ENCODE assay signal across 16 mouse cellular contexts in the genomic region with DNA sequence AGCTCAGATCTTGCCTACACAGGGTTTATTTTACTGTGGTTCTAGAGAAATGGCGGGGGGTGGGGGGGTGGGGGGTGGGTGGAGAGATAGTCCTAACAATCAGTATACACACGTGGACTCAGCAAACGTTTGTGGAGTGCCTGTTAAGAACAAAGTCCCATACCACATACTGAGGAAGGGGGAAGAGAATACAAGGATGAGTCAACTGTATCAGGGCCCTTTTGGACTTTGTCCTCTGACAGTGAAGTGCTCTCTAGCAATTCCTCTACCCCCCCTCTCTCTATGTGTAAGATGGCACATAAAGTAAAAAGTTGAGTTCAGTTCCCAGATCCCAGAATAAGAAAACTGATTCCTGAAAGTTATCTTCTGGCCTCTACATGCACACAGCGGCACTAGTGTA. TPM values are rescaled to one million over a fixed set of nuclear protein-coding genes. Genes with fewer than 3 reads are reported as not detected.
A peak's percentile ranks its signal among the peaks of the same experiment; 100 is the strongest.
DNase-seq lines count a peak whose midpoint lies in the region; ATAC-seq and TF ChIP-seq lines count a peak whose summit lies in the region.
"Had no signal": no experiment of that assay in that cellular context is flagged by ENCODE, and none has a peak within 500 bp of the region (broad histone marks: within the 10 kb centered on the region; RNA-seq: fewer than 3 reads in every experiment).

No protein-coding gene starts in this region.

- no peak overlapping the region for H3K27ac ChIP-seq in kidney, adult 2 months (ENCODE audit: insufficient read depth, low read depth, low read length)
- H3K27ac ChIP-seq in kidney, embryonic 14.5 days (ENCODE audit: low read depth, low read length): no peak overlapping the region
- H3K27ac ChIP-seq in liver, postnatal 0 days (ENCODE audit: low read depth): no peak overlapping the region
- H3K27ac ChIP-seq in intestine, embryonic 16.5 days (ENCODE audit: low read length): peak overlapping the region; percentile 54
- H3K27ac ChIP-seq: forebrain, embryonic 10.5 days; forebrain, embryonic 13.5 days; heart, adult 2 months; heart, embryonic 10.5 days; heart, embryonic 13.5 days; hindbrain, embryonic 12.5 days had no signal

- H3K9me3 ChIP-seq in kidney, embryonic 14.5 days (ENCODE audit: control insufficient read depth, low read length): no peaks in the 10 kb centered on the region
- H3K9me3 ChIP-seq in liver, postnatal 0 days (ENCODE audit: low read length): no peaks in the 10 kb centered on the region
- H3K9me3 ChIP-seq in intestine, embryonic 16.5 days (ENCODE audit: control insufficient read depth, low read length): no peaks in the 10 kb centered on the region
- H3K9me3 ChIP-seq: forebrain, embryonic 10.5 days; forebrain, embryonic 13.5 days; G1E; heart, embryonic 10.5 days; heart, embryonic 13.5 days; hindbrain, embryonic 12.5 days had no signal

- H3K36me3 ChIP-seq in kidney, adult 2 months (ENCODE audit: control insufficient read depth, insufficient read depth, low read length): no peaks in the 10 kb centered on the region
- H3K36me3 ChIP-seq in kidney, embryonic 14.5 days (ENCODE audit: control insufficient read depth, insufficient read depth, low read length): no peaks in the 10 kb centered on the region
- no peaks in the 10 kb centered on the region for H3K36me3 ChIP-seq in liver, postnatal 0 days (replicated peaks; ENCODE audit: insufficient read depth, low read length)
- no peaks in the 10 kb centered on the region for H3K36me3 ChIP-seq in intestine, embryonic 16.5 days (ENCODE audit: control insufficient read depth, insufficient read depth, low read length)
- H3K36me3 ChIP-seq: forebrain, embryonic 10.5 days; heart, embryonic 10.5 days; heart, embryonic 13.5 days; hindbrain, embryonic 12.5 days had no signal

- H3K27me3 ChIP-seq in kidney, adult 2 months (replicated peaks; ENCODE audit: control insufficient read depth, insufficient read depth, low read length): no peaks in the 10 kb centered on the region
- H3K27me3 ChIP-seq in kidney, embryonic 14.5 days (ENCODE audit: control insufficient read depth, insufficient read depth, low read length): no peaks in the 10 kb centered on the region
- no peaks in the 10 kb centered on the region for H3K27me3 ChIP-seq in liver, postnatal 0 days (ENCODE audit: insufficient read depth, low read length)
- no peaks in the 10 kb centered on the region for H3K27me3 ChIP-seq in intestine, embryonic 16.5 days (replicated peaks; ENCODE audit: control insufficient read depth, insufficient read depth, low read length)
- H3K27me3 ChIP-seq: CH12.LX; forebrain, embryonic 13.5 days; heart, embryonic 13.5 days; hindbrain, embryonic 12.5 days had no signal

- peak; percentile 54 for DNase-seq in kidney, adult 2 months
- no peak for DNase-seq in liver, postnatal 0 days
- no peak for DNase-seq in liver
- DNase-seq in urinary bladder, postnatal 36 days (ENCODE audit: low spot score in 2 of 2): no peak
- no peak for DNase-seq in left cerebral cortex, postnatal 36 days (ENCODE audit: low spot score in 2 of 2)
- DNase-seq: gastrocnemius, postnatal 36 days had no signal

- no peak for ATAC-seq in kidney, embryonic 14.5 days (ENCODE audit: low FRiP score, low TSS enrichment)
- ATAC-seq in liver, postnatal 0 days: peak; percentile 43; the same call in 1 of the 2 replicates
- ATAC-seq in intestine, embryonic 16.5 days: peak; percentile 19; the same call in 1 of the 2 replicates

- peaks cover 18% of the 10 kb centered on the region for H3K4me1 ChIP-seq in kidney, adult 2 months (ENCODE audit: control insufficient read depth, insufficient read depth, low read length)
- no peaks in the 10 kb centered on the region for H3K4me1 ChIP-seq in kidney, embryonic 14.5 days (ENCODE audit: control insufficient read depth, insufficient read depth, low read length)
- peaks cover 6% of the 10 kb centered on the region; the same call in 1 of the 2 replicates for H3K4me1 ChIP-seq in liver, postnatal 0 days (ENCODE audit: insufficient read depth)
- 0 out of 2 replicates have a peak, but pooled peaks cover 4% of the 10 kb centered on the region for H3K4me1 ChIP-seq in intestine, embryonic 16.5 days (ENCODE audit: control insufficient read depth, insufficient read depth, low read length)
- H3K4me1 ChIP-seq: heart, embryonic 10.5 days had no signal

- H3K4me2 ChIP-seq in kidney, embryonic 14.5 days (replicated peaks; ENCODE audit: low read depth, low read length): no peak overlapping the region
- H3K4me2 ChIP-seq in liver, postnatal 0 days (ENCODE audit: low read depth, low read length): no peak overlapping the region
- H3K4me2 ChIP-seq in intestine, embryonic 16.5 days (ENCODE audit: low read depth, low read length): no peak overlapping the region
- H3K4me2 ChIP-seq: forebrain, embryonic 13.5 days; heart, embryonic 13.5 days; hindbrain, embryonic 12.5 days had no signal

- intact Hi-C loops in left cerebral cortex, postnatal 36 days (cut with DNase I): no loop called here

- no peak overlapping the region for H3K4me3 ChIP-seq in kidney, adult 2 months (ENCODE audit: insufficient read depth, low read depth, low read length)
- no peak overlapping the region for H3K4me3 ChIP-seq in kidney, embryonic 14.5 days (ENCODE audit: low read length)
- no peak overlapping the region for H3K4me3 ChIP-seq in liver, postnatal 0 days (ENCODE audit: low read depth, low read length)
- H3K4me3 ChIP-seq in intestine, embryonic 16.5 days (ENCODE audit: low read length): no peak overlapping the region
- H3K4me3 ChIP-seq: forebrain, embryonic 10.5 days; forebrain, embryonic 13.5 days; heart, adult 2 months; heart, embryonic 10.5 days; heart, embryonic 13.5 days; hindbrain, embryonic 12.5 days had no signal

- TF ChIP-seq POLR2A in kidney, adult 2 months (IDR thresholded peaks at IDR 0.05; ENCODE audit: low read depth, low read length): no peak

- no peak for TF ChIP-seq CTCF in kidney, adult 2 months (conservative IDR thresholded peaks at IDR 0.05; ENCODE audit: insufficient read depth, insufficient read length, low read depth, low read length)
- no peak for TF ChIP-seq CTCF in liver, postnatal 0 days (IDR thresholded peaks at IDR 0.05; ENCODE audit: low read depth)

- no peak for TF ChIP-seq EP300 in liver, postnatal 0 days (IDR thresholded peaks at IDR 0.05; ENCODE audit: low read depth)

- 73% methylated on average over 4 of the region's 4 CpGs for WGBS in kidney, adult 2 months
- 69% methylated on average over 4 of the region's 4 CpGs for WGBS in kidney, embryonic 14.5 days
- 50% methylated on average over 4 of the region's 4 CpGs for whole genome bisulfite sequencing in liver, postnatal 0 days (ENCODE audit: insufficient replicate concordance)
- WGBS in intestine, embryonic 16.5 days: 52% methylated on average over 4 of the region's 4 CpGs

- H3K9ac ChIP-seq in kidney, embryonic 14.5 days (ENCODE audit: low read depth, low read length): no peak overlapping the region
- no peak overlapping the region for H3K9ac ChIP-seq in liver, postnatal 0 days (replicated peaks)
- no peak overlapping the region for H3K9ac ChIP-seq in intestine, embryonic 16.5 days (ENCODE audit: low read depth, low read length)
- H3K9ac ChIP-seq: forebrain, embryonic 13.5 days; heart, embryonic 13.5 days; hindbrain, embryonic 12.5 days had no signal

RNA-seq across cellular contexts. Expression of a gene that starts 24.1 kb away (rescaled TPM):
- 1,901 and 2,104 TPM in 2 replicates for polyA plus RNA-seq in kidney, adult 2 months (2012; rRNA removed)
- 838 and 851 TPM in 2 replicates for polyA plus RNA-seq in kidney, embryonic 14.5 days (2014; fragmentation: Nextera tagmentation; extraction: Ambion mirVana)
- polyA plus RNA-seq in liver, postnatal 0 days (2015; fragmentation: Nextera tagmentation; extraction: Ambion mirVana): 703 and 719 TPM in 2 replicates
- polyA plus RNA-seq in intestine, embryonic 16.5 days (2015; fragmentation: Nextera tagmentation; extraction: Ambion mirVana): 1,210 and 1,225 TPM in 2 replicates
- total RNA-seq in left cerebral cortex, postnatal 36 days (2021): 100 to 1,000 TPM; 312 to 340 TPM

RNA-seq across cellular contexts. Expression of a gene that starts 54.1 kb away (rescaled TPM):
- polyA plus RNA-seq in kidney, adult 2 months (2012; rRNA removed): 33.1 and 44.2 TPM in 2 replicates
- polyA plus RNA-seq in kidney, embryonic 14.5 days (2014; fragmentation: Nextera tagmentation; extraction: Ambion mirVana): 114 and 127 TPM in 2 replicates
- 92.5 and 94.9 TPM in 2 replicates for polyA plus RNA-seq in liver, postnatal 0 days (2015; fragmentation: Nextera tagmentation; extraction: Ambion mirVana)
- 105 and 108 TPM in 2 replicates for polyA plus RNA-seq in intestine, embryonic 16.5 days (2015; fragmentation: Nextera tagmentation; extraction: Ambion mirVana)
- 10 to 100 TPM; 48.7 to 50.8 TPM for total RNA-seq in left cerebral cortex, postnatal 36 days (2021)

RNA-seq across cellular contexts. Expression of a gene that starts 54.3 kb away (rescaled TPM):
- 13.6 and 17.8 TPM in 2 replicates for polyA plus RNA-seq in kidney, adult 2 months (2012; rRNA removed)
- 24.7 and 38.1 TPM in 2 replicates for polyA plus RNA-seq in kidney, embryonic 14.5 days (2014; fragmentation: Nextera tagmentation; extraction: Ambion mirVana)
- 9.2 TPM in 2 replicates for polyA plus RNA-seq in liver, postnatal 0 days (2015; fragmentation: Nextera tagmentation; extraction: Ambion mirVana)
- polyA plus RNA-seq in intestine, embryonic 16.5 days (2015; fragmentation: Nextera tagmentation; extraction: Ambion mirVana): 24.9 and 25.5 TPM in 2 replicates
- total RNA-seq in left cerebral cortex, postnatal 36 days (2021): 10 to 100 TPM; 37.2 to 37.7 TPM
